Mouse (Mus musculus): ENCODE results near the gene Tesc. TPM values are rescaled to one million over a fixed set of nuclear protein-coding genes. Genes with fewer than 3 reads are reported as not detected.

Tesc gene
- polyA plus RNA-seq (2012; rRNA removed; ENCODE audit: low replicate concordance): 1.6 and 3.8 TPM in 2 replicates

DNA sequence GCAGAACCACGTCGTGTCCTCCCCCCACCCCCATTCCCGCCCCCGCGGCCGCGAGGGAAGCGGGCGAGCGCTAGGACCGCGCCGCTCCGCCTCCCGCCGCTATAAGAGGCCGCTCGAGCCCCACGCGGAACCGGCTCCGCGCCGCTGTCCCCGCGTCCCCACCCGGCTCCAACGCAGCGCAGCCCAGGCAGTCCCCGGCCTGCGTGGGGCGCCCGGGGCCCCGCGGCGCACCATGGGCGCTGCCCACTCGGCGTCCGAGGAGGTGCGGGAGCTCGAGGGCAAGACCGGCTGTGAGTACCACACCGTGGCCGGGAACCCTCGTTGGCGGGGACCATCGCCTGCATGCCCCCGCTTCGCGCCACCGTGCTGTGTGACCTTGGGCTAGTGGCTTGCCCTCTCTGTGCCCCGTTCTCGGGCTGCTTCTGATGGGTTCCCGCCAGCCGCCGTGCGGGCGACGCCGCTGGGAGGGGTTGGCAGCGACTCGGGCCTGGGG, at the start of gene Tesc:
Gene Tesc (plus strand): TSS at position 46 of the 493 bp plus-strand sequence.

Other genes starting within 250 kb of the Tesc start
- gene Nos1, start 246.7 kb upstream of the Tesc start, polyA plus RNA-seq (2012; rRNA removed; ENCODE audit: low replicate concordance): 0.32 and 4.0 TPM in 2 replicates
- 63.8 and 64.4 TPM in 2 replicates for gene Fbxo21, start 51.0 kb upstream of the Tesc start, polyA plus RNA-seq (2012; rRNA removed; ENCODE audit: low replicate concordance)
- gene Fbxw8, start 127.7 kb downstream of the Tesc start, polyA plus RNA-seq (2012; rRNA removed; ENCODE audit: low replicate concordance): 86.5 and 108 TPM in 2 replicates
- 0.33 and 1.2 TPM in 2 replicates for gene Hrk, start 136.9 kb downstream of the Tesc start, polyA plus RNA-seq (2012; rRNA removed; ENCODE audit: low replicate concordance)
- gene Rnft2, start 217.4 kb downstream of the Tesc start, polyA plus RNA-seq (2012; rRNA removed; ENCODE audit: low replicate concordance): 6.6 and 9.0 TPM in 2 replicates
- gene 2410131K14Rik, start 217.5 kb downstream of the Tesc start, polyA plus RNA-seq (2012; rRNA removed; ENCODE audit: low replicate concordance): 13.5 and 19.3 TPM in 2 replicates